Mouse (Mus musculus) myocyte (in vitro differentiated cells): ENCODE measurements around the gene Kif17.

ENCODE experiments used
- MAX ChIP-seq: IDR thresholded peaks from one replicate; pipeline ENCODE4 v1.6.1; 2011; ENCODE audit warnings: low read depth, mild to moderate bottlenecking, control low read depth
- POLR2A ChIP-seq: IDR thresholded peaks from one replicate; pipeline ENCODE4 v1.6.1; 2011; ENCODE audit warnings: low read depth, mild to moderate bottlenecking, control low read depth, moderate library complexity; ENCODE audit not compliant: insufficient read length
- POLR2AphosphoS2 ChIP-seq: IDR thresholded peaks from one replicate; pipeline ENCODE4 v1.6.1; 2011; ENCODE audit warnings: low read depth, control low read depth; ENCODE audit not compliant: insufficient read length
- TCF12 ChIP-seq: IDR thresholded peaks from one replicate; pipeline ENCODE4 v1.6.1; 2011; ENCODE audit warnings: mild to moderate bottlenecking, control low read depth; ENCODE audit not compliant: poor library complexity, insufficient read depth, severe bottlenecking
- USF1 ChIP-seq: IDR thresholded peaks from one replicate; pipeline ENCODE4 v1.6.1; 2011; ENCODE audit warnings: low read depth, mild to moderate bottlenecking, control low read depth, moderate library complexity

GRCm38 (mm10) chr4:138315781-138316180 is 65.5 kb downstream of the Kif17 start:
- TF ChIP-seq POLR2A = no peak
- no peak for TF ChIP-seq USF1
- TF ChIP-seq TCF12 = no peak
- TF ChIP-seq POLR2AphosphoS2 = no peak
- no peak for TF ChIP-seq MAX
